Mouse (Mus musculus) stomach, postnatal 0 days (tissue): ENCODE results near the gene Auts2.

Experiments used
- CTCF ChIP-seq: IDR thresholded peaks from 2 replicates; pipeline ENCODE4 v1.5.1; 2016; ENCODE audit warnings: antibody characterized with exemption, low read depth, mild to moderate bottlenecking, moderate library complexity
- EP300 ChIP-seq: optimal IDR thresholded peaks from 2 replicates; pipeline ENCODE3; 2016; ENCODE audit warnings: antibody characterized with exemption

DNA sequence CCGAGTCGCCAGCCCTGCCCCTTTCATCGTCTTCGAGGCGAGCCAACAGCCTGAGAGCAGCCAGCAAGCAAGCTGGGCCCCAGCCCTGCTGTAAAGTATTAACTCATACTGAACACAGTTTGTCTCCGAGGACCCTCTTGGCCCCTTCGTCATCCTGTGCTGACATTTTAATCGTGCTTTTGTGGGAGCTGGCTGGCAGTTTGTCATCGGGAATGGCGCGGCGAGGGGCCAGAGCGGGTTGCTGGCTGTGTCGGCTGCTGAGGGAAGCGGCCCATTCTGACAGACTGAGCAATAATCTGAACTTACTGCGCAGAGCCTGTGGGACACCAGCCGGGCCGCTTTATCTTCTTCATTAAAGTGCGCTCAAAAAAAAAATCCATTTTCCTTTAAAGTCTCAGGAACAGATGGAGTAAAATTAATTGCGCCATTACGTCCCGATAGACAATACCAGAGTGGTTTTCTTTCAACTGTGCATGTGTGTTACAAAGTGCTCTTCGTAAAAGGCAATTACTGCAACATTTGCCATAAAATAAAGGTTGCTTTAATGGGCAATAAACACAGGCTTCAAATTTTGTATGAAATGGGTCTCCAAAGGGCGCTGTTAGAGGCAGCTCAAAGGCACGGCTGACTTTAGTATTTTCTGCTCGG, 957.3 kb downstream of the Auts2 start:
- no peak for TF ChIP-seq CTCF
- no peak for TF ChIP-seq EP300
